Mouse (Mus musculus) liver, postnatal 0 days (tissue): Measurements from ENCODE around the gene Wdr25. TPM values are rescaled to one million over a fixed set of nuclear protein-coding genes. Genes with fewer than 3 reads are reported as not detected.
A peak's percentile ranks its signal among the peaks of the same experiment; 100 is the strongest.

Source experiments
- ATAC-seq: fragments of 200-750 bp; cut with Nextera tagmentation; 2 replicates; pipeline ENCODE4 v1.8.0; 2017; ENCODE audit warnings: mild to moderate bottlenecking, moderate library complexity
- DNase-seq: peaks from one replicate; pipeline ENCODE4 v3.0.0-alpha.2; 2016
- H3K27ac ChIP-seq: fragments of 300-500 bp; sonication (generic); 2 replicates; pipeline ENCODE4 v1.5.1; 2014; ENCODE audit warnings: antibody characterized with exemption, moderate library complexity, mild to moderate bottlenecking, low read depth
- H3K27me3 ChIP-seq: fragments of 300-500 bp; sonication (generic); 2 replicates; pipeline ENCODE4 v1.6.1; 2014; ENCODE audit warnings: low read length, control low read depth, mixed read lengths; ENCODE audit not compliant: insufficient read depth
- H3K36me3 ChIP-seq: fragments of 300-500 bp; sonication (generic); replicated peaks from 2 replicates; pipeline ENCODE4 v1.6.1; 2014; ENCODE audit warnings: mild to moderate bottlenecking, control low read depth, low read length, moderate library complexity, mixed read lengths; ENCODE audit not compliant: insufficient read depth
- H3K4me1 ChIP-seq: fragments of 300-500 bp; sonication (generic); 2 replicates; pipeline ENCODE4 v1.6.1; 2014; ENCODE audit warnings: antibody characterized with exemption, mild to moderate bottlenecking, control low read depth; ENCODE audit not compliant: insufficient read depth
- H3K4me2 ChIP-seq: fragments of 300-500 bp; sonication (generic); 2 replicates; pipeline ENCODE4 v1.6.1; 2014; ENCODE audit warnings: low read depth, mild to moderate bottlenecking, low read length, moderate library complexity, mixed read lengths
- H3K4me3 ChIP-seq: fragments of 300-500 bp; sonication (generic); 2 replicates; pipeline ENCODE4 v1.5.1; 2014; ENCODE audit warnings: low read depth, low read length
- H3K9ac ChIP-seq: fragments of 300-500 bp; sonication (generic); replicated peaks from 2 replicates; pipeline ENCODE4 v1.6.1; 2014; ENCODE audit warnings: mild to moderate bottlenecking, moderate library complexity
- H3K9me3 ChIP-seq: fragments of 300-500 bp; sonication (generic); 2 replicates; pipeline ENCODE4 v1.6.1; 2016; ENCODE audit warnings: mild to moderate bottlenecking, control low read depth, low read length, mixed read lengths
- CTCF ChIP-seq: sonication (generic); IDR thresholded peaks from 2 replicates; pipeline ENCODE4 v1.5.1; 2016; ENCODE audit warnings: antibody characterized with exemption, low read depth
- EP300 ChIP-seq: IDR thresholded peaks from 2 replicates; pipeline ENCODE4 v1.6.1; 2016; ENCODE audit warnings: antibody characterized with exemption, low read depth, mild to moderate bottlenecking
- WGBS: fragments of 180-500 bp; shearing (Covaris S2); extraction: QIAGEN DNeasy Blood & Tissue Kit; methylation state at CpG from one replicate; pipeline ENCODE4 v1.1.7; 2014; ENCODE audit not compliant: insufficient replicate concordance; 5-methylcytosine and 5-hydroxymethylcytosine counted together
- polyA plus RNA-seq: library from polyadenylated mRNA; unstranded; fragments of >200 nt; fragmentation: Nextera tagmentation; extraction: Ambion mirVana; gene quantifications from 2 replicates; pipeline ENCODE4 v1.2.1, GENCODE M21; 2015

The Wdr25 gene
- polyA plus RNA-seq, 1 experiment from 2014 or later = 2.6 TPM

GRCm38 (mm10) chr12:109071248-109071647 is 177.8 kb downstream of the Wdr25 start:
- DNase-seq = no peak
- Histone ChIP-seq H3K27me3 (peaks cover 19% of the 10 kb centered on the region), H3K36me3 (no peaks in the 10 kb centered on the region), H3K4me1 (peaks cover 3% of the 10 kb centered on the region; the same call in 1 of the 2 replicates), H3K9me3 (no peaks in the 10 kb centered on the region), H3K9ac (no peak overlapping the region), H3K27ac (no peak overlapping the region), H3K4me2 (no peak overlapping the region), H3K4me3 (no peak overlapping the region)
- no peak for TF ChIP-seq EP300
- peak; percentile 38; the same call in 1 of the 2 replicates for TF ChIP-seq CTCF
- 78% methylated on average over 13 of the region's 13 CpGs for WGBS
- no peak for ATAC-seq

DNA sequence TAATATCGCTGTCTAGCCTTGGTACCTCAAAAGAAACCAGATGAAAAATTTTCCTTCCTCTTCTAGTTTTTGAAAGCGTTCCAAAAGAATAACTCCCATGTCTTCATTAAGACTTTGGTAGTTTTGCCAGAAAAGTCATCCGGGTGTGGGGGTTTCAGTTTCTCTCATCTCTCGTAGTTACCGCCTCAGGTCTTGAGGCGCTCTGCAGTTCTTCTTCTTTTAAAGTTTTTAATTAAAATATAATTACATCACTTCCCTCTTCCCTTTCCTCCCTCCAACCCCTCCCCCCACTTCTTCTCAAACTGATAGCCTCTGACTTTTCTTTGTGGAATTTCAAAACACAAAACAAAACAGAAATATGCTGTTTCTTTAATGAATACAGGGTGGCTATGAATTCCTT is 180.7 kb downstream of the Wdr25 start:
- TF ChIP-seq EP300 (no peak), CTCF (no peak)
- no peak for ATAC-seq
- WGBS = 52% methylated on average over 6 of the region's 6 CpGs
- Histone ChIP-seq H3K9ac (no peak overlapping the region), H3K27me3 (no peaks in the 10 kb centered on the region; the same call in 1 of the 2 replicates), H3K36me3 (no peaks in the 10 kb centered on the region), H3K27ac (peak overlapping the region; percentile 34), H3K4me1 (no peaks in the 10 kb centered on the region), H3K4me3 (no peak overlapping the region), H3K9me3 (no peaks in the 10 kb centered on the region), H3K4me2 (no peak overlapping the region)
- DNase-seq = no peak

DNA sequence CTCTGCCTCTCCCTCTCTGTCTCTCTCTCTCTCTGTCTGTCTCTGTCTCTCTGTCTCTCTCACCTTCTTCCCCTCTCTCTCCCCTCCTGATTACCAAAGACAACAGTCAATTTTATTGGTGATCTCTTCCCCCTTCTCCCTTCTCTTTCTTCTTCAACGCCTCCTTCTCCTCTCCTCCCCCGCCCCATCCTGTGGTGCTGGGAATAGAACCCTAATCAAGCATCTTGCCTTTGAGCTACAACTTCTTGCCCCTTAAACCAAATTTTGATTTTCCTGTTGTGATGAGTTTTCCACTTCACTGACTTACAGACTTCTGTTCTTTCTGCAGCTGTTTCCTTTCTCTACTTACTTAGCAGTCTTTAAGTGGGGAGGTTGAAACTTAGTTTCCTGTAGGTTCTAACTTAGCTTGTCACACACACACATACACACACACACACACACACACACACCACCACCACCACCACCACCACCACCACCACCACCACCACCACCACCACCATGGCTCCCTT is 181.4 kb downstream of the Wdr25 start:
- no peak overlapping the region for H3K9ac ChIP-seq
- ATAC-seq (no peak), DNase-seq (no peak)
- no peaks in the 10 kb centered on the region for H3K9me3 ChIP-seq
- TF ChIP-seq CTCF (no peak), EP300 (no peak)
- 52% methylated on average over 2 of the region's 2 CpGs for WGBS
- H3K4me2 ChIP-seq = no peak overlapping the region
- no peaks in the 10 kb centered on the region; the same call in 1 of the 2 replicates for H3K27me3 ChIP-seq
- no peak overlapping the region for H3K4me3 ChIP-seq
- H3K4me1 ChIP-seq = no peaks in the 10 kb centered on the region
- H3K27ac ChIP-seq = peak overlapping the region; percentile 34; the same call in 1 of the 2 replicates
- H3K36me3 ChIP-seq = no peaks in the 10 kb centered on the region

GRCm38 (mm10) chr12:109077036-109077435 is 183.6 kb downstream of the Wdr25 start:
- Histone ChIP-seq H3K27ac (no peak overlapping the region), H3K4me2 (no peak overlapping the region), H3K27me3 (no peaks in the 10 kb centered on the region), H3K4me1 (no peaks in the 10 kb centered on the region), H3K4me3 (no peak overlapping the region), H3K9ac (no peak overlapping the region), H3K36me3 (no peaks in the 10 kb centered on the region), H3K9me3 (no peaks in the 10 kb centered on the region)
- WGBS = 69% methylated on average over 6 of the region's 6 CpGs
- ATAC-seq (no peak), DNase-seq (no peak)
- no peak for TF ChIP-seq EP300
- no peak for TF ChIP-seq CTCF

Other genes starting within 250 kb of the Wdr25 start
- 0.13 TPM in 2 replicates for gene Degs2, start 191.3 kb upstream of the Wdr25 start, polyA plus RNA-seq
- gene Yy1, start 100.7 kb upstream of the Wdr25 start, polyA plus RNA-seq = 5.3 and 5.9 TPM in 2 replicates
- gene Slc25a29, start 57.7 kb upstream of the Wdr25 start, polyA plus RNA-seq = 3.5 and 5.8 TPM in 2 replicates
- gene Slc25a47, start 57.6 kb upstream of the Wdr25 start, polyA plus RNA-seq = 481 and 632 TPM in 2 replicates
- 13.8 and 15.9 TPM in 2 replicates for gene Wars, start 543 bp downstream of the Wdr25 start, polyA plus RNA-seq
- gene Begain, start 174.6 kb downstream of the Wdr25 start, polyA plus RNA-seq = 0.24 and 0.27 TPM in 2 replicates